Mouse (Mus musculus) small intestine, adult 2 months (tissue): ENCODE measurements around the gene Phc3.

Experiments
- CTCF ChIP-seq: fragments of 200-500 bp; IDR thresholded peaks from 2 replicates; pipeline ENCODE4 v1.5.1; 2012; ENCODE audit warnings: low read depth, mild to moderate bottlenecking, control low read depth, inconsistent platforms, low read length, moderate library complexity, mixed read lengths; ENCODE audit not compliant: insufficient replicate concordance, insufficient read length; ENCODE audit errors: extremely low read depth
- POLR2A ChIP-seq: fragments of 200-500 bp; IDR thresholded peaks from 2 replicates; pipeline ENCODE4 v1.6.1; 2012; ENCODE audit warnings: low read depth, mild to moderate bottlenecking, control low read depth, inconsistent platforms, low read length, moderate library complexity

DNA sequence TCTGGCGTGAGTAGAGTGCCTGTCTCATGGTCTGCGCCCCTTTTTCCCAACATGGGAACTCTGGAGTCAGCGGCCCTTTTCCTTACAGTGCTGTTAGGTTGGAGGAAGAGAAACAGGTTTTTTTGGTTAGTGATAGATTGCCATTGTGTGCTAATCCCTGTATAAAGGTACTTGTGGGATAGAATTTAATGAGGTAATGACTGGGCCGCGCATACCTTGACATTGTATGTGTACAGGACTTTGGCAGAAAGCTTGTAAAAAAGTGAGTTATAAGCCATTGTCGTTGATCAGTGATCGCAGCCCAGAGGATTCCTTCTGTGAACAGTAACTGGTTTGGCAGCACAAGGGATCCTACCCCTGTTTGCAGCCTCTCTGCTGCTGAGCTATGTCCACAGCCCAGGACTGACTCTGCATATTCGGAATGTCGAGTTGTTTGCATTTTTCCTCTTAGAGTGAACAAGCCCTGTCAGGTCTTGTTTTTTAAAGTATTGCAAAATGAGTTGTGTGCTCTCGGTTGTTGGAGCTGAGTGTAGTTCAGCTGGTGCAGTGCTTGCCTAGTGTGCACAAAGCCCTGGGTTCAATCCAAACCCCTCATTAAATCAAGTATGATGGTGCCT is 30.3 kb upstream of the Phc3 start:
- TF ChIP-seq CTCF (no peak), POLR2A (no peak)
